Mouse (Mus musculus) cerebellum, adult 11-12 months (tissue): Measurements from ENCODE around the gene Npas3.

Experiments
- DNase-seq: peaks from one replicate; pipeline ENCODE4 v3.0.0; 2022

Gene Npas3

GRCm38 (mm10) chr12:53421701-53422100, 173.2 kb downstream of the Npas3 start:
- DNase-seq = no peak

GRCm38 (mm10) chr12:53423631-53424030, 175.2 kb downstream of the Npas3 start:
- no peak for DNase-seq

- no peak for DNase-seq
Observed at GRCm38 (mm10) chr12:53426006-53426405, 177.5 kb downstream of the Npas3 start.

- no peak for DNase-seq
Observed at GRCm38 (mm10) chr12:53427153-53427552, 178.7 kb downstream of the Npas3 start.

DNA sequence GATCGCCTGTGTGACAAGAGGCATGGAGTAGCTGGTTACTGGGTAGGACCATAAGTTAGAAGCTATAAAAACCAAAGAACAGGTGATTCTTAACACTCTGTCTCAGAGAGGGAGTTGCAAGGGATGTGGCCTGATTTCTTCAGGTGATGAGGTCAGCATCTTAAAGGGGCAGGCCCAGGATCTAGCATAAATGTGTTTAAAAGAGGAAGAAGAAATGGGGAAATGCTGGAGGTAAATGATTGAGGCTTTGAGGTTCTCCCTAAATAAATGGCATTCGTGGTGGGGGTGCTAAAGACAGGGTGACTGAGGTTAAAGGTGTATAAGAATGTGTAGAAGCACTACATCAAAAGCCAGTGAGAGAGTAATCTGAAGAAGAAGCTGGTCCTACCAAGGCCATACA, 193.6 kb downstream of the Npas3 start:
- DNase-seq = no peak

DNA sequence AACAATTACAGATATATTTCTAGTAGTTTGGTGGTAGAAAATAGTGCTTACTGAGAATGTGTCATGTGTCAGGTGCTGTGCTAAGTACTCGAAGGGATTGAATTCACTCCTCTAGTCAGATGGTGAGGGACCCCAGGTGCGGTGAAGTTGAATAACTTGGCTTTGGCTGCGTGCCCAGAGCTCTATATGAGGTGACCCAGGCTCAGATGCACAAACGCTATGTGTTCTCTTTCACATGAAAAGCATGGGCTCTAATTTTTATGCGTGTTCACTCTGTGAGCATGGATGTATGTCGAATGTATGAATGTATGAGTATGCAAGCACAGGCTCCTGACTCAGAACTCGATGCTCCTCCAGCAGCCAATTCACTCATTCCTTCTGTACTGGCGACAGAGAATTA, 199.0 kb downstream of the Npas3 start:
- no peak for DNase-seq

- DNase-seq = peak; percentile 4
Observed at GRCm38 (mm10) chr12:53448040-53448439, 199.6 kb downstream of the Npas3 start.

- no peak for DNase-seq
Observed at GRCm38 (mm10) chr12:53467549-53467948, 219.1 kb downstream of the Npas3 start.

DNA sequence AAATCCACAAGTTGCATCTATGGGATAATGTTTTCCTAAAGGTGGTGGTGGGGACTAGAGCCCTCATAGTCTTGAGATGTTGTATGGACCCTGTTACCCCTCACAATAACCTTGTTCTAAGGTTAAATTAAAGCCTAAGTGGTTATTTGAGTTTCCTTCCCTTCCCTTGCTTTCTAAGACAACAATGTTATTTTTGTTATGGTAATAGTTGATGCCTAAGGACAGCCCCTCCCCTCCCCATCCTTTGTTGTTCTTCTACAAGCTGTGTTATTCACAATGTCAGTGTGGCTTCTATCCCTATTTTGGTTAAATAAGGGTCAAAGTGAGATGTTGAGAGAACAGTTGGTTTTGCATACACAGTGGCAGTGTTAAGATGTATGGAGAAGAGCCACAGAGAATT, 226.0 kb downstream of the Npas3 start:
- no peak for DNase-seq

DNA sequence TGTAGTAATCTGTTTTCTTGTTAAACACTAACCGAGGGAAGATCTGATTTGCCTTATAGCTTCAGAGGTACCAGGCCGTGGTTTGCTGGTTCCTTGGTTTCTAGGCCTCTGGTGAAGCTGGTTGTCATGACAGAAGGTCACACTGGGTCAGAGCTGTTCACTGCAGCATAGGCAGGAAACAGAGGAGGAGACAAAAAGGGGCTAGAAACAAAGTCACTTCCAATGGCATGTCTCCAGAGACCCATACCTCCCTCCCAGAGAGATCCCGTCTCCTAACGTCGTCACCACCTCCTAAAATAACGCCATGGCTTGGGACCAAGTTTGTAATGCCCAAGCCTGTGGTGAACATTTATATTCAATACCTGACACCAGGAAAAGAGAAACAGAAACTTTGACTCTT, 236.4 kb downstream of the Npas3 start:
- no peak for DNase-seq

GRCm38 (mm10) chr12:53496386-53496785, 247.9 kb downstream of the Npas3 start:
- no peak for DNase-seq

DNA sequence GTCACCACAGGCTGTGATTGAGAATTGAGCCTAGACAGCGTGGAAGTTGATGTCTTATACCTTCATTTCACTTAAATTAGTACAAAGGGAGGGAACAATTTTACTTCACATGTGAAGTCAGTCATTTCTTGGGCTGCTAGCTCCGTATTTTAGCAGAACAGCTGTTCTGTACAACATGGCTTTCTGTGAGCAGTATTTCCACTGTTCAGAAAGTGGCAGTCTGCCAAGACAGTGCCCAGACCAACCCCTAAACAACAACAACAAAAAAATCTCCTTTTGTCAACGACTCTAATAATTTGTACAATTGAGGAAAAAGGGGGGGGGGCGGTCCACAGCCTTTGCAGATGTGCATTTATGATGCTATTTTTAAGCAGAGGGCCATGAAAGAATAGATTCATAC, 266.4 kb downstream of the Npas3 start:
- no peak for DNase-seq

GRCm38 (mm10) chr12:53519556-53519955, 271.1 kb downstream of the Npas3 start:
- DNase-seq = no peak

- no peak for DNase-seq
Observed at GRCm38 (mm10) chr12:53522631-53523030, 274.2 kb downstream of the Npas3 start.

GRCm38 (mm10) chr12:53527046-53527445, 278.6 kb downstream of the Npas3 start:
- no peak for DNase-seq

GRCm38 (mm10) chr12:53529345-53529744, 280.9 kb downstream of the Npas3 start:
- DNase-seq = no peak

DNA sequence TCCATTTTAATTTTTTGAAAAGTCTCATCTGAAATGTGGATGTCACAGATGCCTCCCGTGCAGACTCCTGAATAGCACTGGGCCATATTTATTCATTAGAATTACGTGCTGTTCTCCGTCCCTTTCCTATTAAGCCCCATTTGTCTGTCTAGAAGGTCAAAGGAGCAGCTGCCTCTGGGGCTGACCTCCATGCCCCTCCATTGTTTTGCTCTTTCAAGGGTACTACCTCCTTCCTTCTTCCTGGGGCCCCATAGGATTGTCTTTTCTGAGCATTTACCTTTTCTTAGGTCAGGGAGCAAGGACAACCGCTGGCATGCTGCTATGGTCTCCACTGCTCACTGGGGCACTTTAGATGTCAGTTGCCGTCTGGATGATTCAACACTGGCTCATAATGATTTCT, 288.3 kb downstream of the Npas3 start:
- no peak for DNase-seq

DNA sequence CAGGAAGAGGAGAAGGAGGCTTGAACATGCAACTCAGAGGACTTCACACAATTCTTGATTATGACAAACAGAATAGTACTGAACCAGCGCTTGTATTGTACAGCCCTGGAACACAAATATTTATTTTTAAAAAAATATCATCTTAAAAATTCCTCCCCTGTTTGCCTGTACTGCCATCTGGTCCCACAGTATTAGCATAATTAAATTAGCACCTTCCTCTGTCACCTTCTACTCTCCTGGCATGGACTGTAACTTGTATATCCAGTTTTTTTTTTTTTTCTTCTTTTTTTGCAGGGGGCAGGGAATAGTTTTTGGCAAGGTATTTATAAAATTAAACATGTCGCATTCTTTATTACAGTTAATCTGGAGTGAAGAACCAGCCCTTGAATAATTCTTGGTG, 307.9 kb downstream of the Npas3 start:
- DNase-seq = no peak

GRCm38 (mm10) chr12:53558259-53558658, 309.8 kb downstream of the Npas3 start:
- no peak for DNase-seq

GRCm38 (mm10) chr12:53566712-53567387, 318.4 kb downstream of the Npas3 start:
- DNase-seq = no peak

- no peak for DNase-seq
Observed at GRCm38 (mm10) chr12:53581181-53581580, 332.7 kb downstream of the Npas3 start.

DNA sequence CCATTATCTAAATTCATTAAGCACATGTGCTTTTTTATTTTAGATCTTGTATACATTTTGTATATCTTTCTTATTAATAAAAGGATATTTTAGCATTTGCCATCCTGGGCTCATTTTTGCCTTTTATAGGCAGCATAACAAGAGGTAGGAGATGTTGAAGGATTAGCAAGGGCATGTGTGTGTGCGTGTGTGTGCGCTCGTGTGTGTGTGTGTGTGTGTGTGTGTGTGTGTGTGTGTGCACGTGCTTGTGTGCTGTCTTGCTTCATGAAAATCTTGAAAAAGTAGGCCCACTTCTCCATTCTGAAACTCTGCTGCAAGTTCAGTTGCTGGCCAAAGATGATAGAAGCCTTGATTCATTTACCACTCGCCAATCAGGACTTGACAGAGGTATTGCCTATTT, 338.8 kb downstream of the Npas3 start:
- no peak for DNase-seq

- DNase-seq = peak; percentile 12
Observed at GRCm38 (mm10) chr12:53587691-53588504, 339.4 kb downstream of the Npas3 start.

DNA sequence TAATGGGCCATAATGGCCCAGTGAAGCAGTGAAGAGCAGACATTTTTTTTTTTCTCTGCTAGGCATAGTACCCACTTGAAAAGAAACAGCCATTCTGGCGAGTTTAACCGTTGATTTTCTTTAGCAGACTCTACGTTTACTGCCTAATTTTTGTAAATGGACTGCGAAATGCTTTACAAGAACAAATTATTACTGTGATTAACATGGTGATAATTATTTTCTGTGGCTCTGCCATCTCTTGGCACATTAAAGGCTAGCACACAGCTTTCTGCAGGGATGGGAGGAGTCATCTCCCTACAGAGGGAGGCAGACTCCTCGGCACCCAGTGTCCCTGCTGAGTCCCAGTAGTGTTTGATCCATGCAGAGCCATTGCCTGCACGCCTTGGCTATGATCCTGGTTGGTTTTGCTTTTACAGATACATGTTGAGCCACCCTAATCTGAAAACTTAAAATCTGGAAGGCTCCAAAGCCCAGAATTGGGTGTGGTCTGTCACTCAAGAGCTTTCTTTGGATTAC, 341.0 kb downstream of the Npas3 start:
- no peak for DNase-seq
